Mouse (Mus musculus) heart, postnatal 0 days (tissue): ENCODE data around the gene E2f4. TPM values are rescaled to one million over a fixed set of nuclear protein-coding genes. Genes with fewer than 3 reads are reported as not detected.

Experiments used
- ATAC-seq: fragments of 200-750 bp; cut with Nextera tagmentation; 2 replicates; pipeline ENCODE4 v1.8.0; 2017; ENCODE audit warnings: low read depth, moderate number of reproducible peaks, moderate library complexity; ENCODE audit not compliant: insufficient read depth
- DNase-seq: peaks from one replicate; pipeline ENCODE4 v3.0.0-alpha.2; 2016; ENCODE audit warnings: low spot score
- H3K27ac ChIP-seq: fragments of 300-500 bp; sonication (generic); 2 replicates; pipeline ENCODE4 v1.5.1; 2014; ENCODE audit warnings: low read depth, mild to moderate bottlenecking
- H3K27me3 ChIP-seq: fragments of 300-500 bp; sonication (generic); 2 replicates; pipeline ENCODE4 v1.6.1; 2014; ENCODE audit warnings: low read length, mixed read lengths; ENCODE audit not compliant: control insufficient read depth, insufficient read depth
- H3K36me3 ChIP-seq: fragments of 300-500 bp; sonication (generic); replicated peaks from 2 replicates; pipeline ENCODE4 v1.6.1; 2014; ENCODE audit warnings: low read length, mixed read lengths; ENCODE audit not compliant: control insufficient read depth, insufficient read depth
- H3K4me1 ChIP-seq: fragments of 300-500 bp; sonication (generic); 2 replicates; pipeline ENCODE4 v1.6.1; 2014; ENCODE audit warnings: antibody characterized with exemption; ENCODE audit not compliant: control insufficient read depth, insufficient read depth
- H3K4me2 ChIP-seq: fragments of 300-500 bp; sonication (generic); 2 replicates; pipeline ENCODE4 v1.6.1; 2014; ENCODE audit warnings: low read depth, mild to moderate bottlenecking, low read length, moderate library complexity
- H3K4me3 ChIP-seq: fragments of 300-500 bp; sonication (generic); 2 replicates; pipeline ENCODE4 v1.5.1; 2014; ENCODE audit warnings: low read depth, low read length
- H3K9ac ChIP-seq: fragments of 300-500 bp; sonication (generic); replicated peaks from 2 replicates; pipeline ENCODE4 v1.6.1; 2014; ENCODE audit warnings: low read depth, low read length, mixed read lengths
- H3K9me3 ChIP-seq: fragments of 300-500 bp; sonication (generic); replicated peaks from 2 replicates; pipeline ENCODE4 v1.6.1; 2016; ENCODE audit warnings: low read length; ENCODE audit not compliant: control insufficient read depth
- CTCF ChIP-seq: IDR thresholded peaks from 2 replicates; pipeline ENCODE4 v1.5.1; 2016; ENCODE audit warnings: antibody characterized with exemption, control low read depth, low read depth
- EP300 ChIP-seq: IDR thresholded peaks from 2 replicates; pipeline ENCODE4 v1.6.1; 2016; ENCODE audit warnings: antibody characterized with exemption, low read depth
- WGBS: fragments of 180-500 bp; shearing (Covaris S2); extraction: QIAGEN DNeasy Blood & Tissue Kit; methylation state at CpG from one replicate; pipeline ENCODE4 v1.1.7; 2014; 5-methylcytosine and 5-hydroxymethylcytosine counted together
- polyA plus RNA-seq: library from polyadenylated mRNA; unstranded; fragments of >200 nt; fragmentation: Nextera tagmentation; extraction: Ambion mirVana; gene quantifications from 2 replicates; pipeline ENCODE4 v1.2.1, GENCODE M21; 2015
- total RNA-seq: library from RNA; depleted of rRNA; stranded (reverse); fragments of >200 nt; gene quantifications from 2 replicates; pipeline ENCODE4 v1.2.3, GENCODE M21; 2014; ENCODE audit warnings: low replicate concordance

Gene E2f4
- total and polyA plus RNA-seq, 2 experiments from 2014 or later = 19.2 to 22.6 TPM

DNA sequence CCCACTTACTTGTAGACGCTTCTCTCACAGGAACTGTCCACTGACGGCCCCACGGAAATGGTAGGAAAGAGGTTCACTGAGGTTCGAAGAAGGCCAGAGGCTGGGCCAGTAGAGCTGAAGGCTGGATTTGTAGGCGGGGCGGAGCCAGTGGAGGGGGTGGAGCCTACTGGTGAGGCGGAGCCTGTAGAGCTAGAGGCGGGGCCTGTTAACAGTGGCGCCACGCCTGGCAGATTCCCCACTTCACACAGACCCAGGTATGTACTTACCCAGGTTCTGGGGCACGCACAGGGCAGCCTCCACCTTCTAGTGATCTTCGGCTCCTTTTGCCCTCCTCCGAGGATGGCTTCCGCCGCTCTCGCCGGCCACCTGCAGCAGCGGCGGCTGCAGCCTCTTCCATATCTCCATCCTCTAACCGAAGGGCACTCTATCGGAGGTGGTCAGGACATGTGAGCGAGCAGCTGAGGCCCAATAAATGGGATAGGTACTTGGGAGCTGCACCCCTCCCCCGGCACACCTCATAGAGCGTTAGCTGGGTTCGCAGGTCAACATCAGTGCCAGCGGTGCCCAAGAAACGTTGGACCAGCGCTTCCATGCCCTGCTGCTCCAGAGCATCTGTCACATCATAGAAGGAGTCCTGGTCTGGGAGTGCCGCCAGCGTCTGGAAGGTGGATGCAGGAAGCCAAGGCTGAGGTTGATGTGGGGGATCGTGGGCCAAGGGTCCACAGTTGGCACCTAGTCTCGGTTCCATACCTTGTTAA lies 39.1 kb downstream of the E2f4 start:
- H3K4me2 ChIP-seq = no peak overlapping the region
- no peaks in the 10 kb centered on the region for H3K9me3 ChIP-seq
- H3K4me3 ChIP-seq = no peak overlapping the region
- WGBS = 79% methylated on average over 32 of the region's 32 CpGs
- no peaks in the 10 kb centered on the region for H3K27me3 ChIP-seq
- H3K4me1 ChIP-seq = peaks cover 29% of the 10 kb centered on the region
- ATAC-seq (no peak), DNase-seq (no peak)
- H3K9ac ChIP-seq = no peak overlapping the region
- no peak for TF ChIP-seq CTCF
- no peak for TF ChIP-seq EP300
- H3K27ac ChIP-seq = no peak overlapping the region
- H3K36me3 ChIP-seq = peaks cover 71% of the 10 kb centered on the region

DNA sequence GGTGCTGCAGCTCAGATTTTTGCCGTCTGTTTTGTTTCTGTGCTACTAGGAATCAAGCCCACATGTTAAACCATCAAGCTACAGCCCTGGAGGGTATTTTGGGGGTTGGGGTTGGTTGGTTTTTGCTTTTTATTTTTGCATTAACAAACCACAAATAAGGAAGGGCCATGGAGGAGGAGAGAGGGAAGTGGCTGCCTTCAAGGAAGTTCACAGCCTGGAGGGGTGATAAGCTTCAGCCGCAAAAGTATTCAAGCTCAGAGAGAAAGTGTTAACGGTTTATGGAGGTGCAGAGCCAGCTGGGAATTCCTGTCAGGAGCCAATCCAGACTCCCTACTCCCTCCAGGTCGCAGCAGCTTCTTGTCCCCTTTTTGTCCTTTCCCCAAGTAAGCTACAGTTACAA lies 41.5 kb downstream of the E2f4 start:
- Histone ChIP-seq H3K27ac (peak overlapping the region; percentile 30; the same call in 1 of the 2 replicates), H3K4me2 (no peak overlapping the region), H3K36me3 (peaks cover 48% of the 10 kb centered on the region), H3K9me3 (no peaks in the 10 kb centered on the region), H3K4me1 (peaks cover 30% of the 10 kb centered on the region), H3K27me3 (no peaks in the 10 kb centered on the region), H3K9ac (0 out of 2 replicates have a peak overlapping the region, but pooled peaks have one; percentile 9), H3K4me3 (no peak overlapping the region)
- ATAC-seq = no peak
- WGBS = 19% methylated on average over 4 of the region's 4 CpGs
- DNase-seq = no peak
- TF ChIP-seq CTCF = no peak
- TF ChIP-seq EP300 = no peak

DNA sequence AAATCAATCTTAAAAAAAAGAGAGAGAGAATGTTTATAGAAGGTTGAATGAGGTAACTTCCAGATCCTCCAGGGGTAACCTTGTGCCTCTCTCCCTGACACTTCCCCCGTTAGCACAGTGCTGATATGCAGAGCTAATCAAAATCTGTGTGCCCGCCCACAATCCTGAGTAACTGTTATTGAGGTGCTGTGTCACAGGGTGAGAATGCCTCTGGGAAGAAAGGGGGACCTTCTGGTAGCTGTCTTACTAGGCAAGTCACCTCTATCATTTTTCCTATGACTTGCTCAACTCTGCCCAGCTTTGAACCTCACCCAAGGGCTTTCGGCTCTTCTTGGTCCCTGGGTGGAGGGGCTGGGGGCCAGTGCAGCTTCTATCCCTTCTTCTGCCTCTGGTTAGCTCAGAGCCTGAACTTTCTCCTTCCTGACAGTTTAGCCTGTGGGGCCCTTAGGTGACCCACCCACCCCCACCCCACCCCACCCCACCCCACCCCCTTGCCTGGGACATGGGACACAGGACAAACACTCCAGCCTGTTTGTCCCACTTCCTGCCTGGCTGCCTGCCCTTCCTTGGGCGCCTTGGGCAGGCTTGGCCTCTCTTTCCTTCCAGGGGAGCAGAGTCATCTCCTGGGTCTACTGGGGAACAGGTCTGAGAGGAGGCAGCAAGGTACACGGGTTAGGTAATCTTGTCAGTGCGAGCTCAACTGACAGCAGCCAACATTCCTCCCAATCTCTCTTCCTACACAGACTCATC lies 42.6 kb downstream of the E2f4 start:
- peaks cover 38% of the 10 kb centered on the region for H3K36me3 ChIP-seq
- TF ChIP-seq EP300 (no peak), CTCF (no peak)
- ATAC-seq (no peak), DNase-seq (no peak)
- peak overlapping the region; percentile 17 for H3K27ac ChIP-seq
- H3K4me1 ChIP-seq = peaks cover 35% of the 10 kb centered on the region
- no peaks in the 10 kb centered on the region for H3K9me3 ChIP-seq
- no peak overlapping the region for H3K4me3 ChIP-seq
- H3K27me3 ChIP-seq = no peaks in the 10 kb centered on the region
- 43% methylated on average over 6 of the region's 6 CpGs for WGBS
- no peak overlapping the region for H3K9ac ChIP-seq
- no peak overlapping the region for H3K4me2 ChIP-seq

DNA sequence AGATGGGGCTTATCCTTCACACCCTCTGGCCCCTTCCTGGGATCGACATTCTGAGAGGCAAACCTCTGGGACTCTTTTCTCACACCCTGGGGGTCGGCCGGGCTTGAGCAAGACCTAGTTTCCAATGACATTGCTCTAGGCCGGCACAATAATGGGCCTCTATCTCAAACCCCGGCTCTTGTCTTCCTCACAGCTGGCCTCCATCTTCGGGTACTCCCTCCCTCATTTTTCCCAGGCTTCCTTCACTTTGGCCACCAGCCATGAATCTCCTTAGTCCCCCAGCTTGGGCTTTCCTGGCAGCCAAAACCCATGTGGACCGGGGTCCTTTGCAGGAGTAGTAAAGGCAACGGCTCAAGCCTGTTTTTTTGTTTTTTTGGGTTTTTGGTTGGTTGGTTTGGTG lies 43.9 kb downstream of the E2f4 start:
- Histone ChIP-seq H3K4me2 (no peak overlapping the region), H3K4me3 (no peak overlapping the region), H3K27ac (peak overlapping the region; percentile 50), H3K9ac (no peak overlapping the region), H3K27me3 (no peaks in the 10 kb centered on the region), H3K36me3 (peaks cover 25% of the 10 kb centered on the region), H3K4me1 (peaks cover 48% of the 10 kb centered on the region), H3K9me3 (no peaks in the 10 kb centered on the region)
- TF ChIP-seq CTCF (no peak), EP300 (no peak)
- WGBS = 15% methylated on average over 8 of the region's 8 CpGs
- ATAC-seq (no peak), DNase-seq (no peak)

DNA sequence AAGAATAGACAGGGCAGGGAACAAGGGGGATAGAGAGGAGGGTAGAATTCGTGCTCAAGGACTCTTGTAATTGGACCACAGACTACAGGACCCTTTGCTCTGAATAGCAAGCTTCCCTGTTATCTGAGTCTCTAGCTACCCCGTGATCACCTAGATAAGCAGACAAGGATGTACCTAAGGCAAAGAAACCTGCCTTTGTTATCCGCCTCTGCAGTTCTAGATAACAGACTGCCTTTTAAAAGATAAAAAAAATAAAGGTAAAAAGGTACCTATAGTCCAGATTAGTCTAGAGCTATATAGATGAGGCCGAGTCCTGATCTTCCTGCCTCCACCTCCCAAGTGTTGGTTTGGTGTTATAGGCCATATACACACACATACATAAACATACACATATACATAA lies 45.3 kb downstream of the E2f4 start:
- H3K27me3 ChIP-seq = no peaks in the 10 kb centered on the region
- DNase-seq = no peak
- 80% methylated on average over 4 of the region's 4 CpGs for WGBS

More for the DNA sequence above, 45.3 kb downstream of the E2f4 start:
- peaks cover 50% of the 10 kb centered on the region for H3K4me1 ChIP-seq
- no peak overlapping the region for H3K4me2 ChIP-seq
- no peak overlapping the region for H3K27ac ChIP-seq
- H3K9me3 ChIP-seq = no peaks in the 10 kb centered on the region
- no peak overlapping the region for H3K4me3 ChIP-seq
- TF ChIP-seq CTCF (no peak), EP300 (no peak)
- ATAC-seq = no peak
- H3K9ac ChIP-seq = no peak overlapping the region
- peaks cover 12% of the 10 kb centered on the region for H3K36me3 ChIP-seq
